Mouse (Mus musculus) ZHBTc4 (cell line): ENCODE data around the gene Gng12.
A peak's percentile ranks its signal among the peaks of the same experiment; 100 is the strongest.
"Not testable (repeated sequence)": the region's sequence is repeated elsewhere in the genome, so short reads cannot be mapped to it uniquely, and the experiment has no call there.

Experiments used
- DNase-seq: peaks from one replicate; pipeline ENCODE4 v3.0.0-alpha.2; 2011; ENCODE audit warnings: low read depth, low spot score

The Gng12 gene

GRCm38 (mm10) chr6:67027438-67028142 lies 131.4 kb downstream of the Gng12 start:
- no peak for DNase-seq

DNA sequence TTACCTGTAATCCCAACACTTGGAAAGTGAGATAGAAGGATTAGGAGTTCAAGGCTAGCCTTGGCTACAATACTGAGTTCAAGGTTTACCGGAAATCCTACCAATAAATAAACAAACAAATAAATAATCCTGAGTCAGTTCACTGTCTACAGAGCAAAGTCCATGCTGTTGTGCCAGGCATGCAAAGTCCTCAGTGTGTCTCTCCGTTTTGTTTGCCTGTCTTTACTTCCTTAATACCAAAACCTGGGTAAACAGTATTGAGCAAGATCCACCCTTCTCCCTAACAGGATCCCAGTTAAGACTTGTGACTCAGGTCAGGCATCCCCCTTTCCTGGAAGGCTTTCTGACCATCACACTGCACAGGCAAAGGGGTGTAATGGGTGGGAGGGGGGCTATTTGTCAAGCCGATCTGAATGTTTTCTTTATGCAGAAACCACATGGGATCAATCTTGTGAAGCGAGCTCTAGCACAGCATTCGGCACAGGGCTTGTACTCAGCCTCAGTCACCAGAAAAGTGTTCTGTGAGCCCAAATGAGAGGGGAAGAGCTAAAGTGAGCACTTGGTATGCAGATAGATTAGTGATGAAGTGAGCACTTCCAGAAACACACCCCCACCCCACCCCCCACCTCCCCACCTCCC lies 133.2 kb downstream of the Gng12 start:
- no peak for DNase-seq

- DNase-seq, result no peak
Observed at GRCm38 (mm10) chr6:67029987-67030386, 133.8 kb downstream of the Gng12 start.

- DNase-seq, result peak; percentile 79
Observed at GRCm38 (mm10) chr6:67030416-67030815, 134.2 kb downstream of the Gng12 start.

GRCm38 (mm10) chr6:67030846-67031245 lies 134.6 kb downstream of the Gng12 start:
- DNase-seq, result no peak

DNA sequence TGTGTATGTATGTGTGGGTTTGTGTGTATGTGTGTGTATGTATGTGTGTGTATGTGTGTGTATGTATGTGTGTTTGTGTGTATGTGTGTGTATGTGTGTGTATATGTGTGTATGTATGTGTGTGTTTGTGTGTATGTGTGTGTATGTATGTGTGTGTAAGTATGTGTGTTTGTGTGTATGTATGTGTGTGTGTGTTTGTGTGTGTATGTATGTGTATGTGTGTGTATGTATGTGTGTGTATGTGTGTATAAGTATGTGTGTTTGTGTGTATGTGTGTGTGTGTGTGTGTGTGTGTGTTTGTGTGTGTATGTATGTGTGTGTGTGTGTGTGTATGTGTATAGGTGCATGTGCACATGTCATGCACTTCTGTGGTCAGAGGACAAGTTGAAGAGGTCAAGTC lies 136.4 kb downstream of the Gng12 start:
- not testable (repeated sequence) for DNase-seq

DNA sequence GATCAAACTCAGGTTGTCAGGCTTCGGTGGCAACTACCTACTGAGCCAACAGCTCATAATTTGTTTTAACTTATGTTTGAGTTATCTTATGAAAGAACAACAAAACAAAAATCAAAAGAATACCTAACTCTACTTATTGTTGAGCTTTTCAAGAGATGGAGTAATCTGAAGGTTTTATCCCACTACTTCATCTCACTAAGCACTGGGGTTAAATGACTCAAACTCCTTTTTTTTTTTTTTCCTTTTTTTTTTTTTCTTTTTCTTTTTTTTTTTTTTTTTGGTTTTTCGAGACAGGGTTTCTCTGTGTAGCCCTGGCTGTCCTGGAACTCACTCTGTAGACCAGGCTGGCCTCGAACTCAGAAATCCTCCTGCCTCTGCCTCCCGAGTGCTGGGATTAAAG lies 136.8 kb downstream of the Gng12 start:
- DNase-seq, result not testable (repeated sequence)

DNA sequence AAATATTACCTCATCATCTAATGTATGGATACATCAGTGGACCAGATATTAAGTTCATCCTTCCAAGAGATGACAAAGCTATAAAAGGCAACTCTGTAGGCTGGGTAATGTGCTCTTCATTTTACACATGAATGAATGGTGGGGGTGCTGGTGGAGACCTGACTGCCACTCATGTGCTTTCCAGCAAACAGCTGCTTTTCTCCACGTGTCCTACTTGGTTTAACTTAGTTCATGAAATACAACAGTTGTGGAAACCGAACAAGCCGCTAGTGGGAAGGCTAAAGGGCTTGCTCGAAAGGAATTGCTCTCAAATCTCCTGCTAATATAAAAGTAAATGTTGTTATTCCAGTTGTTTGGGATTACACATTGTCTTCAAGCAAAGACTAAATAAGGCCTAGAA lies 137.4 kb downstream of the Gng12 start:
- no peak for DNase-seq

DNA sequence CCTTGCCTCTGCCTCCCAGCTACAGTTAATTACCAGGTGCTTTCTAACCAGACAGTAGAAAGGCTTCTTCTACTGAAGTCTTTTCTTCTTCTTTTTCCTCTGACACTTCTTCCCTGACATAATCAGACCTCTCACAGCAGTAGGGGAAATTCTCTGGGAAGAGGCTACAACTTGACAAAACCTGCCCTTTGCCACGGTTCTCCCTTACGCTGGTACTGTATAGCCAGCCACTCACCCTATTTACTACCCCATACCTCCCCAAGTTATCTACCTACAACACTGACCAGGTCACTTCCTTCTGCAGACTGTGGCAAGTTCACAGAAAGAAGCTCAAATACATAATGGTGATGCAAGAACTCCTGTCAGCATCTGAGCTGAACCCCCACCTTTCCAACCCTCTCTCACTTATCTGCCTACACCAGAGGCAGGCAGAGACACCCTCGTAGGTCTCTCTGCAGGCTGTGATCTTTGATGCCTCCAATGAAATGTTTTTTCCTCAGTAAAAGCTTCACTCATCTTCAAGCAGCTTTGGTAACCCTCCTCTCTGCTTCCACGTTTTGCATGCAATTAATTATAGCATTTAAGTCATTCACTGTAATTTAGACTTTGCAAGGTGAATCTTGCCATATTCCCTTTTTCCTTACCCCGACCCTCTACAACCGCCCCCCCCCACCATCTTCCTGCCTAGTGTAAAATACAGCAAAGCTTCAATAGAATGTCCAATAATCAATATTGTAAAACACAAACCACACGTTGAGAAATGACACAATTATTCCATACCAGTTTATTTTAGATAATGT lies 138.3 kb downstream of the Gng12 start:
- DNase-seq, result no peak

DNA sequence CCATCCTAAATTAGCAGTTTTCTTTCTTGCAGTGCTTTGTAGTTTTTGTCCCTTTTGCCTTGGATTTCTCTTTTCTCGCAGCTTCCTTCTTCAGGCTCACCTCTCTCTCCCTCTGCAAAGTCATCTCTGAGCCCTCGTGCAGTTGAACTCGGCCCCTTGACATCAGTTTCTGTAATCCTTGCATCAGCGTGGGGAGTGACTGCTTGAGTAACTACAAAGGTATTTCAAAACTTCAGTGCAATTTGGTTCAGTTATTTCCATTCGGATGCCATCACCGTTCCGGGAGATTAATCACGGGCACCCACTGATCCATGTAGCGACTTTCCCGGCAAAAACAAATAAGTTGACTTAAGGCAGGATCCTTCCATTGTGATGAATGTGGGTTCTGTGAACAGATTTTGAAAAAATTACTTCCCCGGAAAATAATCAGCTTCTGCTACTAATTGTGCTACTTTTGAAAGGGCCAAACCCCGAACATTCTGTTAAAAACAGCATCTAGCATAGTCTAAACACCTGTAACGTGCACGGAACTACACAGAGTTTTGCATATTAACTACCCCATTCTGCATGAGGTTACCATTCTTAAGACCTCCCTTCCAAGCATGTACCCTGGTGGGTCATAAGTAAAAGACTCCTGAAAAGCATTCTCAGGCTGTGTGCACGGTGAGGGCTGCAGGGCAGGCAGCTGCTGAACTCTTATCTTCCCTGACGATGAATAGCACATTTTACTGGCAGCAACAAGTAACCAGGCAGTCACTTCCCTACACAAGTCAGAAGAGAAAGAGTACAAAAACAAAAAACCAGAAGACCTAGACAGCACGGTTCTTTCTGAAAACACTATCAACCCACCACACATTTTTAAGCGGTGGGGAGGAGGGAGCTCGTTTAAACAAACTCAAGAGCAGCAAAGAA lies 139.4 kb downstream of the Gng12 start:
- DNase-seq, result no peak

- DNase-seq, result peak; percentile 82
Observed at GRCm38 (mm10) chr6:67036356-67036811, 140.2 kb downstream of the Gng12 start.

DNA sequence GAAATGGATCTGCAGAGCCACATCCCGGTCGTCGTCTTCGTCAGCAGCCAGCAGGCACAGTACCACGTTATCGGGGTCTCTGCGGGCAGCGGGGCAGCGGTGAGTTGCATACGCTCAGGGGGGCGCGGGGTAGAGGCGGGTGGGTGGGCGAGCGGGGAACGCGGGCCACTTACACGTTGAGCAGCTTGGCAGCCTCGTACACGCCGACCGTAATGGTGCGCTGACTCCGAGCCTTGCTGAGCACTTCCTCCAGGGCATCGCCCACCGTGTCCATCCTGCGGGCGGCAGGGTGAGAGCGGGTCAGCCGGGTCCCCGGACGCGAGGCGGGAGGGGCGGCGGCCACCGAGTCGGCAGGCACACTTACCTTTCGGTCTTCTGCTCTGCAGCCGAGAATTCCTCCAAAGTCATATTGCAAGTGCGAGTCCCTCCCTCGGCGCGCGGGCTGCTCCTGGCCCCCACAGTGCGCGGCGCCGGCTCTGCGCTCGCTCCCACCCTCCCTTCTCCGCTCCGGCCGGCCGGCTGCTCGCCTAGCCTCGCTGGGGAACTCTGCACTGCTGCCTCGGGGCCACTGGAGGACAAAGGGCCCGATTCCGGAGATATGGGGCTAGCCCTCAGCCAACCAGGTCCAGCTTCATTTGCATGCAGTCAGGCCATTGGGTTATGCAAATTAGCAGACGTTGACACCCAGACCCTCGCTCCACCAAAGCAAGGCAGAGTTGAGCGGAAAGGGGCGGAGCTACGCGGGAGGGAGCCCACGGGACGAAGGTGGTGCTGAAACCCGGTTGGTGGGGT lies 140.8 kb downstream of the Gng12 start, which contains the start of gene Gadd45a:
Gadd45a (minus strand) TSS at position 621 of the 792 bp plus-strand sequence.
- peak; percentile 99 for DNase-seq

DNA sequence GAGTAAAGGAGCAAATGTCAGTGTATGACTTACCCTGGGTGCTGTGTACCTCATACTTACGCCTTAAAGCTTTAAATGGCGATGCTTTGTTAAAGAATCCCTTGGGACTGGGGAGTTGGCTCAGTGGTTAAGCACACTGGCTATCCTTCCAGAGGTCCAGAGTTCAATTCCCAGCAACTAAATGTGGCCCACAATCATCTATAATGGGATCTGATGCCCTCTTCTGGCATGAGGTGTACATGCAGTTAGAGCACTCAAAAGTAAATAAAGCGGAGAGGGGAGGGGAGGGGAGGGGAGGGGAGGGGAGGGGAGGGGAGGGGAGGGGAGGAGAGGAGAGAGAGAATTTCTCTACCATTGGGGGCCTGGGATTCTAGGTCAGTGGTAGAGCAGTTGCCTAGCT lies 142.8 kb downstream of the Gng12 start:
- DNase-seq, result peak; percentile 53

DNA sequence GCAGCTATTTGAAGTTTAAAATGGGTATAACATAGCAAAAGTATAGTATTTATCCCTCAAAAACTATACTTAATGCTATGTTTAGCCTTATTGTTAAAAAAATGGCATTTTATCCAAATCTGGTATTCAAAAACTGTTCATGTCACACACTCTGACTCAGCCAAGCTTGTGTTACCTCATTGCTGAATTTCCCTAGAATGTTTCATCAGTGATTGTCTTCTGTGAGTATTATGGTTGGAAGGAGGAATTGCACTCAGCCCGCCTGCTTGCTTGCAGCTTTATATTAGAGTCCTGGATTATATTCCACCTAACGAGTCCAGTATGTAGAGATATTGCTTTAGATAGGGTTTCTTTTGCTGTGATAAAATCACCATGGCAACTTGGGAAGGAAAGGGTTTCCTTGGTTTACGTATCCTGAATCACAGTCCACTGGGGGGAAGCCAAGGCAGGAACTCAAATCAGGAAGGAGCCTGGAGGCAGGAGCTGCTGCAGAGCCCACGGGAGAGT lies 144.8 kb downstream of the Gng12 start:
- DNase-seq, result no peak

GRCm38 (mm10) chr6:67045424-67045823 lies 149.2 kb downstream of the Gng12 start:
- no peak for DNase-seq

DNA sequence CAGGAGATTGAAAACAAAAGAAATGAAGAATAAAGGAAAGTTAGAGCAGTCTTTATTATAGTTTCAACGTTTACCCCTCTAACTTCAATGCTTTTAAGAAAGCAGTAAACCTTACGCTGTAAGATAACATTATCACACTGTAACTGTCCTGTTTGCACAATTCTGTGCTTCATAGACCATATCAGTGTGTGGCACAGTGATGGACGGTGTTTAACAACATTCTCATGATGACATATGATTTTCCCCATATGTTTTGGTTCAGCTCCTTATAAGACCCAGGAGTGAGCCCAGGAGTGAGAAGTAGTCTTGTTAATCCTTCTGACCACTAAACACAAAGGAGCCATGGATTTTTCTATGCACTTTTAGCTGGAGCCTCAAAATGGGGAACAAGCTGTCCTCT lies 150.7 kb downstream of the Gng12 start:
- no peak for DNase-seq

- DNase-seq, result no peak
Observed at GRCm38 (mm10) chr6:67048052-67048691, 152.0 kb downstream of the Gng12 start.

GRCm38 (mm10) chr6:67048880-67049694 lies 152.9 kb downstream of the Gng12 start:
- DNase-seq, result no peak

- DNase-seq, result no peak
Observed at GRCm38 (mm10) chr6:67049695-67050038, 153.5 kb downstream of the Gng12 start.
